Mouse (Mus musculus): Measurements from ENCODE around the gene Zfp91. TPM values are rescaled to one million over a fixed set of nuclear protein-coding genes. Genes with fewer than 3 reads are reported as not detected.

Gene Zfp91
- total and polyA plus RNA-seq, 2 experiments from 2014 or later, result 9.5 to 43.6 TPM

DNA sequence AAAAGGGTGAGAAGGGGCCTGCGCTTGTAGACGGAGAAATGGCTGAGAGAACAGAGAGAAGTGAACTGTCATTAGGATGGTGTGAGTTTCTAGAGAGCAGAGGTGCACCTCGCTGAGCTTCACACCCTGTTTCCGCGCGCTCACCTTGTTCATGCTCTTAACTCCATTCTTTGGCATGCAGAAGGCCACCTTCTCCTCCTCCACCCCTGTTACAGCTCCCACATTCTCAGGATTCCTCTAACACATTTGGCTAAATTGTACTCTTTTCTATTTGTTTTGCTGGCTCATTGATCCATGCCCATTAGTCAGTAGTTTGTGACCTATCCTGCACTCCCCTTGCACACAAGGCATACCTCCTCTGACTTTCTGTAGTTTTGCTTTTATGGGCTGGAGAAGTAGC lies 76.7 kb downstream of the Zfp91 start:
- no peak for ATAC-seq (ENCODE audit: insufficient read depth, low read depth)

More for the DNA sequence above, 76.7 kb downstream of the Zfp91 start:
- H3K9me3 ChIP-seq (replicated peaks; ENCODE audit: control insufficient read depth, low read length), result no peaks in the 10 kb centered on the region
- no peak for DNase-seq (ENCODE audit: low spot score)
- no peak overlapping the region for H3K9ac ChIP-seq (replicated peaks; ENCODE audit: low read depth, low read length)
- H3K4me2 ChIP-seq (ENCODE audit: low read depth, low read length), result no peak overlapping the region
- TF ChIP-seq EP300 (IDR thresholded peaks at IDR 0.05; ENCODE audit: low read depth) (no peak), CTCF (IDR thresholded peaks at IDR 0.05; ENCODE audit: low read depth) (no peak)
- H3K27me3 ChIP-seq (ENCODE audit: control insufficient read depth, insufficient read depth, low read length), result no peaks in the 10 kb centered on the region
- no peaks in the 10 kb centered on the region for H3K4me1 ChIP-seq (ENCODE audit: control insufficient read depth, insufficient read depth)
- H3K4me3 ChIP-seq (ENCODE audit: low read depth, low read length), result no peak overlapping the region
- H3K36me3 ChIP-seq (replicated peaks; ENCODE audit: control insufficient read depth, insufficient read depth, low read length), result no peaks in the 10 kb centered on the region
- 70% methylated on average over 6 of the region's 6 CpGs for WGBS
- no peak overlapping the region for H3K27ac ChIP-seq (ENCODE audit: low read depth)

Other genes starting within 250 kb of the Zfp91 start
- not detected in 2 replicates for gene Gm4952, start 196.2 kb downstream of the Zfp91 start, total RNA-seq (2014; rRNA removed; ENCODE audit: low replicate concordance)
- 0.14 TPM in 1 of 2 replicates, not detected in the other for gene Gm4952, start 196.2 kb downstream of the Zfp91 start, polyA plus RNA-seq (2015; fragmentation: Nextera tagmentation; extraction: Ambion mirVana)
- gene Glyat, start 162.8 kb downstream of the Zfp91 start, total RNA-seq (2014; rRNA removed; ENCODE audit: low replicate concordance), result not detected in 2 replicates
- gene Glyat, start 162.8 kb downstream of the Zfp91 start, polyA plus RNA-seq (2015; fragmentation: Nextera tagmentation; extraction: Ambion mirVana), result not detected in 2 replicates
- gene Olfr1442, start 125.7 kb downstream of the Zfp91 start, total RNA-seq (2014; rRNA removed; ENCODE audit: low replicate concordance), result not detected in 2 replicates
- not detected in 2 replicates for gene Olfr1442, start 125.7 kb downstream of the Zfp91 start, polyA plus RNA-seq (2015; fragmentation: Nextera tagmentation; extraction: Ambion mirVana)
- gene Olfr1443, start 118.0 kb downstream of the Zfp91 start, total RNA-seq (2014; rRNA removed; ENCODE audit: low replicate concordance), result not detected in 2 replicates
- gene Olfr1443, start 118.0 kb downstream of the Zfp91 start, polyA plus RNA-seq (2015; fragmentation: Nextera tagmentation; extraction: Ambion mirVana), result not detected in 2 replicates
- gene Keg1, start 100.3 kb downstream of the Zfp91 start, total RNA-seq (2014; rRNA removed; ENCODE audit: low replicate concordance), result not detected in 2 replicates
- gene Keg1, start 100.3 kb downstream of the Zfp91 start, polyA plus RNA-seq (2015; fragmentation: Nextera tagmentation; extraction: Ambion mirVana), result not detected in 2 replicates
- gene Cntf, start 30.5 kb downstream of the Zfp91 start, total RNA-seq (2014; rRNA removed; ENCODE audit: low replicate concordance), result 1.2 TPM in 1 of 2 replicates, not detected in the other
- 0.98 and 1.2 TPM in 2 replicates for gene Cntf, start 30.5 kb downstream of the Zfp91 start, polyA plus RNA-seq (2015; fragmentation: Nextera tagmentation; extraction: Ambion mirVana)
- 0.27 and 1.3 TPM in 2 replicates for gene Lpxn, start 67 bp upstream of the Zfp91 start, total RNA-seq (2014; rRNA removed; ENCODE audit: low replicate concordance)
- gene Lpxn, start 67 bp upstream of the Zfp91 start, polyA plus RNA-seq (2015; fragmentation: Nextera tagmentation; extraction: Ambion mirVana), result 0.89 and 1.0 TPM in 2 replicates
- gene Gm5244, start 50.6 kb upstream of the Zfp91 start, total RNA-seq (2014; rRNA removed; ENCODE audit: low replicate concordance), result not detected in 2 replicates
- gene Gm5244, start 50.6 kb upstream of the Zfp91 start, polyA plus RNA-seq (2015; fragmentation: Nextera tagmentation; extraction: Ambion mirVana), result not detected in 2 replicates
- not detected in 2 replicates for gene Olfr1444, start 61.2 kb upstream of the Zfp91 start, total RNA-seq (2014; rRNA removed; ENCODE audit: low replicate concordance)
- gene Olfr1444, start 61.2 kb upstream of the Zfp91 start, polyA plus RNA-seq (2015; fragmentation: Nextera tagmentation; extraction: Ambion mirVana), result not detected in 2 replicates
- gene Olfr1445, start 87.7 kb upstream of the Zfp91 start, total RNA-seq (2014; rRNA removed; ENCODE audit: low replicate concordance), result not detected in 2 replicates
- gene Olfr1445, start 87.7 kb upstream of the Zfp91 start, polyA plus RNA-seq (2015; fragmentation: Nextera tagmentation; extraction: Ambion mirVana), result not detected in 2 replicates
- gene Olfr1446, start 97.4 kb upstream of the Zfp91 start, total RNA-seq (2014; rRNA removed; ENCODE audit: low replicate concordance), result not detected in 2 replicates
- gene Olfr1446, start 97.4 kb upstream of the Zfp91 start, polyA plus RNA-seq (2015; fragmentation: Nextera tagmentation; extraction: Ambion mirVana), result not detected in 2 replicates
- gene Olfr1447, start 107.6 kb upstream of the Zfp91 start, total RNA-seq (2014; rRNA removed; ENCODE audit: low replicate concordance), result not detected in 2 replicates
- gene Olfr1447, start 107.6 kb upstream of the Zfp91 start, polyA plus RNA-seq (2015; fragmentation: Nextera tagmentation; extraction: Ambion mirVana), result not detected in 2 replicates
- not detected in 2 replicates for gene Olfr1448, start 128.3 kb upstream of the Zfp91 start, total RNA-seq (2014; rRNA removed; ENCODE audit: low replicate concordance)
- not detected in 2 replicates for gene Olfr1448, start 128.3 kb upstream of the Zfp91 start, polyA plus RNA-seq (2015; fragmentation: Nextera tagmentation; extraction: Ambion mirVana)
- not detected in 2 replicates for gene Olfr1449, start 134.7 kb upstream of the Zfp91 start, total RNA-seq (2014; rRNA removed; ENCODE audit: low replicate concordance)
- gene Olfr1449, start 134.7 kb upstream of the Zfp91 start, polyA plus RNA-seq (2015; fragmentation: Nextera tagmentation; extraction: Ambion mirVana), result not detected in 2 replicates
- gene Olfr1450, start 154.1 kb upstream of the Zfp91 start, total RNA-seq (2014; rRNA removed; ENCODE audit: low replicate concordance), result not detected in 2 replicates
- gene Olfr1450, start 154.1 kb upstream of the Zfp91 start, polyA plus RNA-seq (2015; fragmentation: Nextera tagmentation; extraction: Ambion mirVana), result not detected in 2 replicates
- not detected in 2 replicates for gene Olfr1451, start 198.9 kb upstream of the Zfp91 start, total RNA-seq (2014; rRNA removed; ENCODE audit: low replicate concordance)
- not detected in 2 replicates for gene Olfr1451, start 198.9 kb upstream of the Zfp91 start, polyA plus RNA-seq (2015; fragmentation: Nextera tagmentation; extraction: Ambion mirVana)
- not detected in 2 replicates for gene Olfr1453, start 232.2 kb upstream of the Zfp91 start, total RNA-seq (2014; rRNA removed; ENCODE audit: low replicate concordance)
- not detected in 2 replicates for gene Olfr1453, start 232.2 kb upstream of the Zfp91 start, polyA plus RNA-seq (2015; fragmentation: Nextera tagmentation; extraction: Ambion mirVana)

All from heart, postnatal 0 days (tissue).